Mouse (Mus musculus): Measurements from ENCODE around the gene Pih1d1. TPM values are rescaled to one million over a fixed set of nuclear protein-coding genes. Genes with fewer than 3 reads are reported as not detected.

The Pih1d1 gene
- total and polyA plus RNA-seq, 3 experiments, result 50.8 to 69.2 (median 52.2) TPM

- peak; percentile 26 for DNase-seq
These were observed 27.8 kb upstream of the Pih1d1 start for GRCm38 (mm10) chr7:45126147-45126843.

- DNase-seq, result peak; percentile 22
These were observed 27.0 kb upstream of the Pih1d1 start for GRCm38 (mm10) chr7:45126844-45127699.

GRCm38 (mm10) chr7:45127700-45128224 is 26.3 kb upstream of the Pih1d1 start:
- DNase-seq, result no peak

- DNase-seq, result peak; percentile 99
These were observed 25.4 kb upstream of the Pih1d1 start, which contains the start of gene Rpl13a for GRCm38 (mm10) chr7:45128624-45129246. Gene Rpl13a, minus strand, starts transcription at chr7:45128761.

- no peak for DNase-seq
These were observed 24.8 kb upstream of the Pih1d1 start for GRCm38 (mm10) chr7:45129318-45129717.

GRCm38 (mm10) chr7:45129776-45130512 is 24.2 kb upstream of the Pih1d1 start:
- no peak for DNase-seq

- no peak for DNase-seq
These were observed 22.3 kb upstream of the Pih1d1 start for GRCm38 (mm10) chr7:45131850-45132249.

- DNase-seq, result no peak
These were observed 20.5 kb upstream of the Pih1d1 start for GRCm38 (mm10) chr7:45133446-45134159.

GRCm38 (mm10) chr7:45134544-45135026 is 19.5 kb upstream of the Pih1d1 start:
- DNase-seq, result no peak

GRCm38 (mm10) chr7:45135370-45135769 is 18.7 kb upstream of the Pih1d1 start:
- no peak for DNase-seq

GRCm38 (mm10) chr7:45135993-45136567 is 18.0 kb upstream of the Pih1d1 start, which contains the start of the genes Gm45713 and Flt3l:
Gene Gm45713, minus strand, starts transcription at chr7:45136231.
Gene Flt3l, minus strand, starts transcription at chr7:45136432.
- DNase-seq, result peak; percentile 96

- DNase-seq, result no peak
These were observed 16.7 kb upstream of the Pih1d1 start for GRCm38 (mm10) chr7:45137171-45138006.

GRCm38 (mm10) chr7:45138403-45138802 is 15.7 kb upstream of the Pih1d1 start:
- no peak for DNase-seq

- peak; percentile 78 for DNase-seq
These were observed 14.0 kb upstream of the Pih1d1 start for GRCm38 (mm10) chr7:45139904-45140723.

GRCm38 (mm10) chr7:45141319-45141718 is 12.8 kb upstream of the Pih1d1 start:
- no peak for DNase-seq

GRCm38 (mm10) chr7:45141914-45142313 is 12.2 kb upstream of the Pih1d1 start:
- no peak for DNase-seq

GRCm38 (mm10) chr7:45144368-45145174 is 9.5 kb upstream of the Pih1d1 start:
- DNase-seq, result no peak

- DNase-seq, result no peak
These were observed 8.6 kb upstream of the Pih1d1 start for GRCm38 (mm10) chr7:45145460-45145859.
